Mouse (Mus musculus) midbrain, postnatal 0 days (tissue): ENCODE measurements around the gene Gprasp2. TPM values are rescaled to one million over a fixed set of nuclear protein-coding genes. Genes with fewer than 3 reads are reported as not detected.
"Not testable (repeated sequence)": the region's sequence is repeated elsewhere in the genome, so short reads cannot be mapped to it uniquely, and the experiment has no call there.

ENCODE experiments used
- ATAC-seq: fragments of 200-750 bp; cut with Nextera tagmentation; 2 replicates; pipeline ENCODE4 v1.8.0; 2017; ENCODE audit warnings: moderate number of reproducible peaks, mild to moderate bottlenecking, moderate TSS enrichment, moderate library complexity; ENCODE audit not compliant: low FRiP score
- DNase-seq: peaks from one replicate; pipeline ENCODE4 v3.0.0-alpha.2; 2015; ENCODE audit warnings: low spot score
- H3K27ac ChIP-seq: fragments of 300-500 bp; sonication (generic); 2 replicates; pipeline ENCODE4 v1.5.1; 2014; ENCODE audit warnings: low read depth, mild to moderate bottlenecking, low read length, mixed read lengths
- H3K27me3 ChIP-seq: fragments of 300-500 bp; sonication (generic); 2 replicates; pipeline ENCODE4 v1.6.1; 2014; ENCODE audit warnings: low read length, control low read depth, mixed read lengths; ENCODE audit not compliant: insufficient read depth
- H3K36me3 ChIP-seq: fragments of 300-500 bp; sonication (generic); 2 replicates; pipeline ENCODE4 v1.6.1; 2014; ENCODE audit warnings: low read length, control low read depth, mixed read lengths; ENCODE audit not compliant: insufficient read depth
- H3K4me1 ChIP-seq: fragments of 300-500 bp; sonication (generic); 2 replicates; pipeline ENCODE4 v1.6.1; 2014; ENCODE audit warnings: mild to moderate bottlenecking, control low read depth, antibody characterized with exemption, low read length, mixed read lengths; ENCODE audit not compliant: insufficient read depth
- H3K4me2 ChIP-seq: fragments of 300-500 bp; sonication (generic); 2 replicates; pipeline ENCODE4 v1.6.1; 2014; ENCODE audit warnings: low read depth, mild to moderate bottlenecking, low read length, mixed read lengths; ENCODE audit not compliant: poor library complexity, severe bottlenecking
- H3K4me3 ChIP-seq: fragments of 300-500 bp; sonication (generic); 2 replicates; pipeline ENCODE4 v1.5.1; 2014; ENCODE audit warnings: low read depth, mild to moderate bottlenecking, low read length, moderate library complexity
- H3K9ac ChIP-seq: fragments of 300-500 bp; sonication (generic); replicated peaks from 2 replicates; pipeline ENCODE4 v1.6.1; 2014; ENCODE audit warnings: mild to moderate bottlenecking, low read length, moderate library complexity, mixed read lengths; ENCODE audit not compliant: poor library complexity, severe bottlenecking
- H3K9me3 ChIP-seq: fragments of 300-500 bp; sonication (generic); 2 replicates; pipeline ENCODE4 v1.6.1; 2016; ENCODE audit warnings: low read length, control low read depth
- CTCF ChIP-seq: IDR thresholded peaks from 2 replicates; pipeline ENCODE4 v1.5.1; 2016; ENCODE audit warnings: antibody characterized with exemption, mild to moderate bottlenecking
- WGBS: fragments of 180-500 bp; shearing (Covaris S2); extraction: QIAGEN DNeasy Blood & Tissue Kit; methylation state at CpG from one replicate; pipeline ENCODE4 v1.1.7; 2014; 5-methylcytosine and 5-hydroxymethylcytosine counted together
- polyA plus RNA-seq: library from polyadenylated mRNA; unstranded; fragments of >200 nt; fragmentation: Nextera tagmentation; extraction: Ambion mirVana; gene quantifications from 2 replicates; pipeline ENCODE4 v1.2.1, GENCODE M21; 2015
- total RNA-seq: library from RNA; depleted of rRNA; stranded (reverse); fragments of >200 nt; gene quantifications from 2 replicates; pipeline ENCODE4 v1.2.3, GENCODE M21; 2014; rRNA removed

Gprasp2 gene
- 198 and 252 TPM in 2 replicates for total RNA-seq
- polyA plus RNA-seq = 285 and 291 TPM in 2 replicates

DNA sequence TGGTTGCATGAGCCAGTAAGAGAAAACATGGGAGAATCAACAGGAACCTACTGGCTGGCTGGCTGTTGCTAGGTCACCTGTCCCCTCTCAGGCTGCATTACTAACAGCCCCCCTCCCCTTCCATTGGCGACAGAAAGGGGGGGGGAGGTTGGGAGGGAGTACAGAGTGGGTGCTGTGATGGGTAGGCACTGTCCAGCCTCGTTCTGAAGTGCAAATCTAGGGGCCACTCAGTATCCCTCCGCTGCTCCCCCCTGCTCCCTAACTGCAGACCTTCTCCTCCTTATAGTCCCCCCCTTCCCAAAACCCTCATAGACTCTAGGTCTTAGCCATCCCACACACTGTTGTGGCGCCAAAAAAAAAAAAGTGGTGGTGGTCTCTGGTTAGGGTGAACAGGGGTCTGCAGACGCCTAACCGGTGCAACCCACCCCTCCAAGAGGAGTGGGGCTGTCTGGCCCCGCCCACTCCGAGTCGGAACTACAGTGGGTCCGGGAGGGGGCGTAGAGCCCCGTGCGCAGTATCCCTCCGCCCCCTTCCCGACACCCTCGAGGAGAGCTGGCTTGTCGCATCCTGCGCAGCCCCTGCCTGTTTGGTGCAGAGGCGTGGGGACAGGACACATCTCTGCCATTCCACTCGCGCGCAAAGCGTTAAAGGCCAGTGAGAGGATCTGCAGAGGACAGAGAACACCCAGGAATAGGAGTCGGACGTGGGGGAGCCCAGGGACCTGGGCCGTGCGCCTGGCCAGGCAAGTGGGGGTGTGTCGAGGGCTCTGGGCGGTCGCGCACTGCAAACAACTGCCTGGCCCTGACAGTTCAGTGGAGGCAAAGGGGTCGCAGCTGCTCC, at the start of gene Gprasp2:
Gene Gprasp2 (plus strand): TSS at position 514 of the 840 bp plus-strand sequence.
- 23% methylated on average over 24 of the region's 32 CpGs for WGBS
- peak; percentile 91 for ATAC-seq

DNA sequence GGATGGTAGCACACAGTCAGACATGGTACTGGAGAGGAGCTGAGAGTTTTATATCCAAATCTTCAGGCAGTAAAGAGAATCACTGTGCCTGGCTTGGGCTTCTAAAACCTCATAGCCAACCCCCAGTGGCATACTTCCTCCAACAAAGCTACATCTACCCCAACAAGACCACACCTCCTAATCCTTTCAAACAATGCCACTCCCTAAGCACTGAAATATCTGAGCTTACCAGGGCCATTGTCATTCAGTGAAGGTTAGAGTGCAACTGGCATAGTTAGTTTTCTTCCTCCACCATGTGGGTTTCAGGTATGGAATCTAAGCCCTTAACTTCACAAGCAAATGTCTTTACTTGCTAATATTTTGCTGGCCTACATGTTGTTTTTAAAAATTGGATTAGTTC, 47.3 kb upstream of the Gprasp2 start:
- Histone ChIP-seq H3K9me3 (no peaks in the 10 kb centered on the region), H3K27ac (no peak overlapping the region), H3K4me2 (no peak overlapping the region), H3K9ac (no peak overlapping the region), H3K4me3 (no peak overlapping the region), H3K27me3 (no peaks in the 10 kb centered on the region), H3K36me3 (no peaks in the 10 kb centered on the region), H3K4me1 (no peaks in the 10 kb centered on the region)
- ATAC-seq = no peak
- no peak for TF ChIP-seq CTCF
- no peak for DNase-seq

More for the DNA sequence above, at the start of gene Gprasp2:
- not testable (repeated sequence) for H3K9me3 ChIP-seq, H3K36me3 ChIP-seq, H3K27me3 ChIP-seq, H3K4me1 ChIP-seq
- DNase-seq = peak; percentile 82
- Histone ChIP-seq H3K9ac (peak within 1 kb of the TSS; percentile 73), H3K27ac (peak within 1 kb of the TSS; percentile 84), H3K4me3 (peak within 1 kb of the TSS; percentile 48), H3K4me2 (peak within 1 kb of the TSS; percentile 49)

DNA sequence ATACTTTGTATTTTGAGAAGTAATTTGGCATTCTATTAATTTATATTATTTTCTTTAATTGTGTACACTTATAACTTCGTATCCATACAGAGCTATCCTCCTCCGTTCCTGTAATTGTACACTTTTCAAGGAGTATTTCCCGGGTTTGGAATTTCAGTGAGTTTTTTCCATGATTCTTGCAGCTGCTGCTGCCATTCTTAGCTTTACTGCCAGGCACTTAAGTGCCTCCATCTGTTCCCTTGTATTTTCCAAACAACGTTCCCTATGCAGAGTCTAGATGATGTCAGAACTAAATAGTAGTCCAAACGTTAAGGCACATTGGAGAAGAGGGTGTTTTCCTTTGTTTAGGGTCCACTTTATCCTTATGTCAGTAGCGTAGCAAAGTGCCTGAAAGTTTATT, 46.5 kb upstream of the Gprasp2 start:
- no peak for TF ChIP-seq CTCF
- H3K27me3 ChIP-seq = no peaks in the 10 kb centered on the region
- no peak overlapping the region for H3K4me2 ChIP-seq
- no peaks in the 10 kb centered on the region for H3K9me3 ChIP-seq
- H3K4me1 ChIP-seq = no peaks in the 10 kb centered on the region
- H3K36me3 ChIP-seq = no peaks in the 10 kb centered on the region
- no peak overlapping the region for H3K27ac ChIP-seq
- WGBS = 80% methylated on average over 6 of the region's 6 CpGs
- H3K4me3 ChIP-seq = no peak overlapping the region
- no peak overlapping the region for H3K9ac ChIP-seq
- no peak for DNase-seq
- no peak for ATAC-seq

DNA sequence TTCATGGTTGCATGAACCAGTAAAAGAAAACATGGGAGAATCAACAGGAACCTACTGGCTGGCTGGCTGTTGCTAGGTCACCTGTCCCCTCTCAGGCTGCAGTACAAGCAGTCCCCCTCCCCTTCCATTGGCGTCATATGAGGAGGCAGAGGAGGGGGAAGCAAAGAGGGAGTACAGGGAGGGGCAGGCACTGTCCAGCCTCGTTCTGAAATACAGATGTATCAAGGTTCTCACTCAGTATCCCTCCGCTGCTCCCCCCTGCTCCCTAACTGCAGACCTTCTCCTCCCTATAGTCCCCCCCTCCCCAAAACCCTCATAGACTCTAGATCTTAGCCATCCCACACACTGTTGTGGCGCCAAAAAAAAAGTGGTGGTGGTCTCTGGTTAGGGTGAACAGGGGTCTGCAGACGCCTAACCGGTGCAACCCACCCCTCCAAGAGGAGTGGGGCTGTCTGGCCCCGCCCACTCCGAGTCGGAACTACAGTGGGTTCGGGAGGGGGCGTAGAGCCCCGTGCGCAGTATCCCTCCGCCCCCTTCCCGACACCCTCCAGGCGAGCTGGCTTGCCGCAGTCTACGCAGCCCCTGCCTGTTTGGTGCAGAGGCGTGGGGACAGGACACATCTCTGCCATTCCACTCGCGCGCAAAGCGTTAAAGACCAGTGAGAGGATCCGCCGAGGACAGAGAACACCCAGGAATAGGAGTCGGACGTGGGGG, 43.1 kb upstream of the Gprasp2 start:
- not testable (repeated sequence) for H3K9me3 ChIP-seq, H3K27me3 ChIP-seq, H3K36me3 ChIP-seq, H3K4me1 ChIP-seq
- H3K4me2 ChIP-seq = peak overlapping the region; percentile 42
- H3K27ac ChIP-seq = peak overlapping the region; percentile 84
- H3K9ac ChIP-seq = peak overlapping the region; percentile 79
- peak; percentile 94 for ATAC-seq
- WGBS = 25% methylated on average over 18 of the region's 27 CpGs
- peak; percentile 91 for DNase-seq
- H3K4me3 ChIP-seq = peak overlapping the region; percentile 52

DNA sequence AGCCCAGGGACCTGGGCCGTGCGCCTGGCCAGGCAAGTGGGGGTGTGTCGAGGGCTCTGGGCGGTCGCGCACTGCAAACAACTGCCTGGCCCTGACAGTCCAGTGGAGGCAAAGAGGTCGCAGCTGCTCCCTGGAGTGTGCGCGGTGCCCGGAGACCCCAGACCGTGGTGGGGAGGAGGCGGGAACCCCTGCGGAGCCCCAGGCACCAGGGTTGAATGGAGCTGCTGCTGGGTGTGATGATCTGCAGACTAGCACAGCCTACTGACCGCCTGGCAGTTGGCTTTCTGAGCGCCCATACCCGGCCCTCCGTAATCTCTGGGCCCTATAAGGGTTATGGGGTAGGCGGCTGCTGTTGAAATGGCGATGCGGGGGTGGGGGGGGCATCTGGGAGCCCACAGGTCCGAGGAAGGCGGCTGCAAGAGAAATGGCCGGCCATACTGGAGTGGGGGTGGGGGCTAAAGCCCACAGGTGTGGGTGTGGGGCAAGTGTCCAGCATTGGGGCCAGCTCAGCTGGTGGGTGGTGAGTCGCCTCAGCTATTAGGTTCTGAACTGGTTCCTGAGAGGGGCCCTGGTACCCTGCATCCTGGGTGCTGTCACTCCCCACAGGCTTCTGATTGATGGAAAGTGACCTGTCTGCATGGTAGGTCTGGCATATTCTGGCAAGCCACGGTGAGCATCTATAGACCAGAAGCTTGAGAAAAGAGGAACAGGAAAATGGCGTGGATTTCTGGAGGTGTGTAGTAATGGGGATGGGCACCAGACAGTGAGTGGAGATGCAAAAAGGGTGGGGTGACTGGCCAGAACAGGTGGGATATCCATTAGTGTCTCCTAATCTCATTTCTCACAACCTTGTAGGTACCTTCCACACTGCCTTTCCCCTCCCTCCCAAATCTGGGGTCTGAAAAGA, 42.3 kb upstream of the Gprasp2 start:
- H3K27me3 ChIP-seq, H3K9me3 ChIP-seq, H3K36me3 ChIP-seq, H3K4me1 ChIP-seq: not testable (repeated sequence)
- peak overlapping the region; percentile 42 for H3K4me2 ChIP-seq
- peak overlapping the region; percentile 52 for H3K4me3 ChIP-seq
- DNase-seq (peak; percentile 2), ATAC-seq (peak; percentile 31; the same call in 1 of the 2 replicates)
- H3K9ac ChIP-seq = peak overlapping the region; percentile 79
- peak overlapping the region; percentile 84 for H3K27ac ChIP-seq
- 22% methylated on average over 20 of the region's 26 CpGs for WGBS
